Mouse (Mus musculus): ENCODE results near the gene Prdm2.

- TF ChIP-seq TAL1 (IDR thresholded peaks at IDR 0.05; ENCODE audit: low read length) (no peak), POLR2A (IDR thresholded peaks at IDR 0.05; ENCODE audit: control insufficient read depth in 1 of 2, insufficient read depth in 1 of 2, low read depth in 1 of 2, low read length in 2 of 2, poor library complexity in 1 of 2) (no peak), BHLHE40 (IDR thresholded peaks at IDR 0.05; ENCODE audit: borderline replicate concordance, low read depth, low read length) (no peak)
Observed at GRCm38 (mm10) chr4:143213175-143213479, 332 bp upstream of the Prdm2 start.

Data from MEL (cell line).